ENCODE assay signal across 8 mouse cellular contexts in the genomic region with DNA sequence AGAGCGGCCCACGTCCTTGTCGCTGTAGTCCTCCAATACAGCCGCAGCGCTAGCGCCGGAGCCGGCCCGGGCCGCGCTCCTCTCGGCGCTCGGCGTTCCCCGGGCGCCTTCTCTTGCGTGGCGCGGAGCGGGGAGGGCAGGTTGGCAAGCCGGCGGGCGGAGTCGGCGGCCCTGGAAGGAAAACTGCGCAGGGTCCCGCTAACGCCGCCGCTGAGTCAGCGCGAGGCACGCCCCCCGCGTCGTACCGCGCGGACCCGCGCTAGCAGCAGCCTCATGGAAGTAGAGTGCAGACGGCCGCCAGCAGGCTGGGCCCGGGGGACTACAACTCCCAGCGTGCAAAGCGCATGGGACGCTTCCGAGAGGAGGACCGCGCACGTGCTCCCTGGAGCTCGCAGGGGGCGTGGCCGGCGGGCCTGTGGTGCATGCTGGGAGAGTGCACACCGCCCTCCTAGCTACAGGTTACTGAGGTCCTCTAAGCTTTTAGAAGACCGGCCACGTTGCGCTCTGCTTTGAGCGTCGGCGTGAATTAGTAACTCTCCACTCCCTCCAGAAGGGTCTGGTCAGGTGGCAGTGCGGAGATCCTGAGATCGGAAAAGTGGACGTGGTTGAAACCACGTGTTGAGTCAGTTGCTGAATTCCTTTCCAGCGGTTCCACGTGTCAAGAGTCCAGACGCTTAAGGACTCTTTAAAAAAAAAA. TPM values are rescaled to one million over a fixed set of nuclear protein-coding genes. Genes with fewer than 3 reads are reported as not detected.
A peak's percentile ranks its signal among the peaks of the same experiment; 100 is the strongest.
DNase-seq lines count a peak whose midpoint lies in the region; ATAC-seq lines count a peak whose summit lies in the region.

TSS of gene Xpot (minus strand) at position 147 of the 697 bp plus-strand sequence.

- H3K4me1 ChIP-seq in hindbrain, embryonic 14.5 days (replicated peaks; ENCODE audit: control insufficient read depth, insufficient read depth, low read length), result peaks cover 9% of the 10 kb centered on the region

- peak within 1 kb of the TSS; percentile 71 for H3K4me2 ChIP-seq in hindbrain, embryonic 14.5 days (replicated peaks)

- peak; percentile 99 for ATAC-seq in hindbrain, embryonic 14.5 days (ENCODE audit: low FRiP score)

- WGBS in hindbrain, embryonic 14.5 days, result under 1% methylated on average over 70 of the region's 70 CpGs

- peak within 1 kb of the TSS; percentile 91 for H3K27ac ChIP-seq in hindbrain, embryonic 14.5 days

- no peaks in the 10 kb centered on the region for H3K27me3 ChIP-seq in hindbrain, embryonic 14.5 days (ENCODE audit: control insufficient read depth, insufficient read depth, low read length)

- peaks cover 16% of the 10 kb centered on the region for H3K36me3 ChIP-seq in hindbrain, embryonic 14.5 days (replicated peaks; ENCODE audit: control insufficient read depth, insufficient read depth)

- DNase-seq in R1 (ENCODE audit: low read depth, low spot score), result peak; percentile 99
- DNase-seq in cerebellum, postnatal 25 days, result peak; percentile 99
- peak; percentile 95 to 97 for DNase-seq in frontal cortex, postnatal 25 days (ENCODE audit: low spot score in 2 of 2)
- peak; percentile 97 for DNase-seq in hindbrain, embryonic 14.5 days (ENCODE audit: low spot score)
- peak; percentile 99 for DNase-seq in layer of hippocampus, postnatal 36 days
- peak; percentile 99 for DNase-seq in lung, postnatal 36 days
- peak; percentile 98 for DNase-seq in retina, postnatal 1 day
- DNase-seq in urinary bladder, adult 18-20 months (ENCODE audit: low spot score in 2 of 2), result peak; percentile 96 to 98

- peak within 1 kb of the TSS; percentile 80 for H3K9ac ChIP-seq in hindbrain, embryonic 14.5 days

- H3K4me3 ChIP-seq in hindbrain, embryonic 14.5 days (replicated peaks; ENCODE audit: low read length), result peak within 1 kb of the TSS; percentile 90

- H3K9me3 ChIP-seq in hindbrain, embryonic 14.5 days (ENCODE audit: control insufficient read depth, low read length), result no peaks in the 10 kb centered on the region

RNA-seq across cellular contexts. Expression of gene Xpot, which starts in this region (rescaled TPM):
- 31.7 and 41.0 TPM in 2 replicates for polyA plus RNA-seq in hindbrain, embryonic 14.5 days (2014; fragmentation: Nextera tagmentation; extraction: Ambion mirVana)
- 10 to 100 TPM; 65.7 to 73.6 TPM for total RNA-seq in layer of hippocampus, postnatal 36 days (2021)

Comparison
In these comparisons a context has a peak if more than half of its experiments do, and no peak if none do; other contexts are left out.
1. Peak in every context shown above with its lines: DNase-seq, ATAC-seq, H3K4me3 ChIP-seq and H3K27ac ChIP-seq.